Mouse (Mus musculus) limb, embryonic 14.5 days (tissue): ENCODE measurements around the gene Klhl3. TPM values are rescaled to one million over a fixed set of nuclear protein-coding genes. Genes with fewer than 3 reads are reported as not detected.

ENCODE experiments used
- ATAC-seq: fragments of 200-750 bp; cut with Nextera tagmentation; 2 replicates; pipeline ENCODE4 v1.8.0; 2017; ENCODE audit warnings: low read depth, moderate number of reproducible peaks, moderate TSS enrichment; ENCODE audit not compliant: low FRiP score
- DNase-seq: peaks from one replicate; pipeline ENCODE4 v3.0.0-alpha.2; 2015; ENCODE audit warnings: low spot score
- H3K27ac ChIP-seq: fragments of 300-500 bp; sonication (generic); replicated peaks from 2 replicates; pipeline ENCODE4 v1.5.1; 2014; ENCODE audit warnings: low read depth, mild to moderate bottlenecking, low read length, moderate library complexity, mixed read lengths
- H3K27me3 ChIP-seq: fragments of 300-500 bp; sonication (generic); 2 replicates; pipeline ENCODE4 v1.6.1; 2014; ENCODE audit warnings: low read length, mixed read lengths; ENCODE audit not compliant: control insufficient read depth, insufficient read depth
- H3K36me3 ChIP-seq: fragments of 300-500 bp; sonication (generic); 2 replicates; pipeline ENCODE4 v1.6.1; 2014; ENCODE audit warnings: mild to moderate bottlenecking, low read length, moderate library complexity, mixed read lengths; ENCODE audit not compliant: control insufficient read depth, insufficient read depth
- H3K4me1 ChIP-seq: fragments of 300-500 bp; sonication (generic); 2 replicates; pipeline ENCODE4 v1.6.1; 2014; ENCODE audit warnings: antibody characterized with exemption, low read length, mixed read lengths; ENCODE audit not compliant: control insufficient read depth, insufficient read depth
- H3K4me2 ChIP-seq: fragments of 300-500 bp; sonication (generic); replicated peaks from 2 replicates; pipeline ENCODE4 v1.6.1; 2014; ENCODE audit warnings: low read depth, mild to moderate bottlenecking, low read length, moderate library complexity; ENCODE audit not compliant: severe bottlenecking
- H3K4me3 ChIP-seq: fragments of 300-500 bp; sonication (generic); replicated peaks from 2 replicates; pipeline ENCODE4 v1.5.1; 2014; ENCODE audit warnings: low read length
- H3K9ac ChIP-seq: fragments of 300-500 bp; sonication (generic); 2 replicates; pipeline ENCODE4 v1.6.1; 2014; ENCODE audit warnings: mild to moderate bottlenecking, low read depth, low read length, moderate library complexity; ENCODE audit not compliant: severe bottlenecking
- H3K9me3 ChIP-seq: fragments of 300-500 bp; sonication (generic); 2 replicates; pipeline ENCODE4 v1.6.1; 2016; ENCODE audit warnings: low read length; ENCODE audit not compliant: control insufficient read depth
- POLR2A ChIP-seq: fragments of 200-500 bp; IDR thresholded peaks from 2 replicates; pipeline ENCODE4 v1.8.0; 2012; ENCODE audit warnings: inconsistent platforms, mild to moderate bottlenecking, moderate library complexity, borderline replicate concordance; ENCODE audit not compliant: insufficient read depth, insufficient read length; ENCODE audit errors: extremely low read depth
- WGBS: fragments of 180-500 bp; shearing (Covaris S2); extraction: QIAGEN DNeasy Blood & Tissue Kit; methylation state at CpG from one replicate; pipeline ENCODE4 v1.1.7; 2014; 5-methylcytosine and 5-hydroxymethylcytosine counted together
- polyA plus RNA-seq, 2 experiments: library from polyadenylated mRNA; depleted of rRNA in 1 of 2; stranded (reverse) in 1 of 2; unstranded in 1 of 2; fragments of >200 nt; fragmentation: Nextera tagmentation in 1 of 2; extraction: Ambion mirVana in 1 of 2; gene quantifications; 2 replicates each; pipeline versions ENCODE4 v1.2.1 to v1.2.3; 2012 to 2014

Gene Klhl3
- polyA plus RNA-seq, 2 experiments = 3.0 to 3.7 TPM

GRCm38 (mm10) chr13:58007256-58008037 lies 105.9 kb downstream of the Klhl3 start:
- DNase-seq (no peak), ATAC-seq (no peak; the same call in 1 of the 2 replicates)
- TF ChIP-seq POLR2A = no peak
- Histone ChIP-seq H3K27me3 (no peaks in the 10 kb centered on the region), H3K9me3 (no peaks in the 10 kb centered on the region), H3K4me3 (no peak overlapping the region), H3K27ac (no peak overlapping the region), H3K4me1 (peaks cover 5% of the 10 kb centered on the region), H3K4me2 (no peak overlapping the region), H3K36me3 (peaks cover 4% of the 10 kb centered on the region), H3K9ac (no peak overlapping the region)
- 52% methylated on average over 16 of the region's 16 CpGs for WGBS

GRCm38 (mm10) chr13:58001792-58002191 lies 111.6 kb downstream of the Klhl3 start:
- TF ChIP-seq POLR2A = no peak
- no peak overlapping the region for H3K27ac ChIP-seq
- WGBS = 90% methylated on average over 3 of the region's 3 CpGs

GRCm38 (mm10) chr13:57996536-57996935 lies 116.9 kb downstream of the Klhl3 start:
- DNase-seq = no peak
- Histone ChIP-seq H3K4me3 (no peak overlapping the region), H3K4me2 (no peak overlapping the region), H3K36me3 (no peaks in the 10 kb centered on the region), H3K4me1 (no peaks in the 10 kb centered on the region), H3K27me3 (no peaks in the 10 kb centered on the region), H3K9ac (no peak overlapping the region), H3K27ac (no peak overlapping the region), H3K9me3 (no peaks in the 10 kb centered on the region)
- WGBS = 41% methylated on average over 11 of the region's 11 CpGs
- no peak for TF ChIP-seq POLR2A
- no peak for ATAC-seq

More at GRCm38 (mm10) chr13:58001792-58002191, 111.6 kb downstream of the Klhl3 start:
- Histone ChIP-seq H3K27me3 (no peaks in the 10 kb centered on the region), H3K9me3 (no peaks in the 10 kb centered on the region), H3K9ac (no peak overlapping the region), H3K4me3 (no peak overlapping the region), H3K36me3 (no peaks in the 10 kb centered on the region), H3K4me2 (no peak overlapping the region), H3K4me1 (peaks cover 5% of the 10 kb centered on the region)
- no peak for DNase-seq
- no peak for ATAC-seq

GRCm38 (mm10) chr13:57995864-57996263 lies 117.5 kb downstream of the Klhl3 start:
- DNase-seq = no peak
- TF ChIP-seq POLR2A = no peak

GRCm38 (mm10) chr13:57984637-57985036 lies 128.8 kb downstream of the Klhl3 start:
- no peaks in the 10 kb centered on the region for H3K27me3 ChIP-seq
- H3K4me2 ChIP-seq = no peak overlapping the region
- TF ChIP-seq POLR2A = no peak
- no peaks in the 10 kb centered on the region for H3K36me3 ChIP-seq
- no peak overlapping the region for H3K27ac ChIP-seq
- H3K9me3 ChIP-seq = no peaks in the 10 kb centered on the region
- peaks cover 20% of the 10 kb centered on the region for H3K4me1 ChIP-seq
- 77% methylated on average over 10 of the region's 10 CpGs for WGBS
- no peak overlapping the region for H3K9ac ChIP-seq
- no peak for DNase-seq
- no peak overlapping the region for H3K4me3 ChIP-seq
- ATAC-seq = no peak

More at GRCm38 (mm10) chr13:57995864-57996263, 117.5 kb downstream of the Klhl3 start:
- no peak for ATAC-seq
- Histone ChIP-seq H3K36me3 (no peaks in the 10 kb centered on the region), H3K4me2 (no peak overlapping the region), H3K27me3 (no peaks in the 10 kb centered on the region), H3K4me1 (no peaks in the 10 kb centered on the region), H3K9ac (no peak overlapping the region), H3K9me3 (no peaks in the 10 kb centered on the region), H3K27ac (no peak overlapping the region), H3K4me3 (no peak overlapping the region)
- WGBS = 41% methylated on average over 13 of the region's 13 CpGs

GRCm38 (mm10) chr13:57984163-57984562 lies 129.2 kb downstream of the Klhl3 start:
- Histone ChIP-seq H3K36me3 (no peaks in the 10 kb centered on the region), H3K9me3 (no peaks in the 10 kb centered on the region), H3K4me2 (no peak overlapping the region), H3K4me1 (peaks cover 19% of the 10 kb centered on the region), H3K9ac (no peak overlapping the region), H3K4me3 (no peak overlapping the region), H3K27me3 (no peaks in the 10 kb centered on the region), H3K27ac (no peak overlapping the region)
- ATAC-seq (no peak), DNase-seq (no peak)
- 50% methylated on average over 8 of the region's 8 CpGs for WGBS
- TF ChIP-seq POLR2A = no peak
